Mouse (Mus musculus) ES-E14 (cell line): ENCODE results near the gene P3h2. TPM values are rescaled to one million over a fixed set of nuclear protein-coding genes. Genes with fewer than 3 reads are reported as not detected.

ENCODE experiments used
- DNase-seq: peaks from one replicate; pipeline ENCODE4 v3.0.0-alpha.2; 2013; ENCODE audit warnings: low read depth, low spot score
- H3K27ac ChIP-seq: 2 replicates; pipeline ENCODE4 v1.5.1; 2012; ENCODE audit warnings: low read depth, mild to moderate bottlenecking, low read length, moderate library complexity, mixed read lengths; ENCODE audit not compliant: poor library complexity, insufficient read depth, severe bottlenecking
- H3K36me3 ChIP-seq: 2 replicates; pipeline ENCODE4 v1.6.1; 2012; ENCODE audit warnings: mild to moderate bottlenecking, low read length, moderate library complexity, mixed read lengths; ENCODE audit not compliant: control insufficient read depth, poor library complexity, insufficient read depth, severe bottlenecking
- H3K4me1 ChIP-seq, 2 experiments: fragments of 150-350 bp in 1 of 2; sonication (generic) in 1 of 2; 2 replicates each; pipeline ENCODE4 v1.6.1; 2012; ENCODE audit warnings: low read length in 2 of 2, mild to moderate bottlenecking in 1 of 2, mixed read lengths in 1 of 2; ENCODE audit not compliant: control insufficient read depth in 2 of 2, insufficient read depth in 2 of 2, poor library complexity in 1 of 2
- H3K4me3 ChIP-seq, 2 experiments: fragments of 150-350 bp in 1 of 2; sonication (generic) in 1 of 2; 2 replicates each; pipeline ENCODE4 v1.5.1; 2012; ENCODE audit warnings: low read length in 2 of 2, low read depth in 1 of 2, mild to moderate bottlenecking in 1 of 2, mixed read lengths in 1 of 2; ENCODE audit not compliant: insufficient read depth in 1 of 2, poor library complexity in 1 of 2, severe bottlenecking in 1 of 2
- H3K9ac ChIP-seq: 2 replicates; pipeline ENCODE4 v1.6.1; 2012; ENCODE audit warnings: low read depth, mild to moderate bottlenecking, low read length, mixed read lengths; ENCODE audit not compliant: poor library complexity, insufficient read depth, severe bottlenecking
- H3K9me3 ChIP-seq: fragments of 150-350 bp; sonication (generic); 2 replicates; pipeline ENCODE4 v1.6.1; 2012; ENCODE audit warnings: low read depth, mild to moderate bottlenecking, low read length; ENCODE audit not compliant: control insufficient read depth, insufficient read depth
- CHD2 ChIP-seq: IDR thresholded peaks from 2 replicates; pipeline ENCODE4 v1.6.1; 2014; ENCODE audit warnings: mild to moderate bottlenecking, low read depth, low read length, inconsistent platforms
- HCFC1 ChIP-seq: IDR thresholded peaks from 2 replicates; pipeline ENCODE4 v1.6.1; 2012; ENCODE audit warnings: low read length, inconsistent platforms, borderline replicate concordance; ENCODE audit not compliant: insufficient read depth
- MAFK ChIP-seq: IDR thresholded peaks from 2 replicates; pipeline ENCODE4 v1.6.1; 2014; ENCODE audit warnings: mild to moderate bottlenecking, low read depth, low read length, inconsistent platforms; ENCODE audit not compliant: insufficient read depth
- ZC3H11A ChIP-seq: IDR thresholded peaks from 2 replicates; pipeline ENCODE4 v1.6.1; 2012; ENCODE audit warnings: low read depth, mild to moderate bottlenecking, inconsistent platforms, low read length, borderline replicate concordance
- ZNF384 ChIP-seq: IDR thresholded peaks from 2 replicates; pipeline ENCODE4 v1.6.1; 2012; ENCODE audit warnings: low read depth, low read length, inconsistent platforms
- in situ Hi-C, 2 experiments: fragments of 600-800 bp; cut with MboI; formaldehyde crosslinking; loops; one replicate each; pipeline ENCODE4 v1.15.1; 2025; ENCODE audit warnings: low sequenced_read_pairs in 2 of 2, inconsistent platforms in 1 of 2; ENCODE audit not compliant: unreplicated experiment in 2 of 2
- total RNA-seq: library from RNA; depleted of rRNA; stranded (reverse); fragments of 300-350 nt; gene quantifications from 2 replicates; pipeline ENCODE4 v1.2.3, GENCODE M21; 2012

P3h2 gene
- total RNA-seq, 1 experiment = 2.4 TPM

DNA sequence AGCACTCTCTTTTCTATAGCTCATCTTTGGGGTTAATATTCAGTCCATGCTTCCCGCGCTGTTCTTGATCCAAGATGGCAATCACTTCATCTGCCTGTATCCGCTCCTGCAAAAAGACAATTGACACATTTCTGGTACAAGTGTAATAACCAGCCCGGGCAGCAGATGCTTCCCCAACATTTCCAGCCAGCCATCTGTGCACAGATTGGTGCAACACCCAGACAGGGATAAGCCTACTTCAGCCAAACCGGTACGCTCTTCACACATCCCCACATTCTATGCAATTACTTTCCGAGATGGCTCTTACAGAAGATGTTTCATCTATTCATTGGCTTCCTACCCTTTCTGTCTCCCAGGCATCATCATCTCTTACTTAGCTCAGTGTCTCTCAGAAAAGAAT, 145.2 kb downstream of the P3h2 start:
- H3K9ac ChIP-seq = no peak overlapping the region
- TF ChIP-seq HCFC1 = no peak
- TF ChIP-seq MAFK = no peak
- no peak for TF ChIP-seq CHD2
- no peak for TF ChIP-seq ZC3H11A
- no peak for TF ChIP-seq ZNF384
- H3K4me1 ChIP-seq = no peaks in the 10 kb centered on the region
- no peak for DNase-seq
- H3K36me3 ChIP-seq = no peaks in the 10 kb centered on the region
- H3K27ac ChIP-seq = no peak overlapping the region
- in situ Hi-C loops = loop anchor here in 1 of 2 experiments (10.0 kb wide), 1 partner anchor 234 kb away; no protein-coding TSS in a partner anchor
- H3K9me3 ChIP-seq = no peaks in the 10 kb centered on the region
- H3K4me3 ChIP-seq = no peak overlapping the region

DNA sequence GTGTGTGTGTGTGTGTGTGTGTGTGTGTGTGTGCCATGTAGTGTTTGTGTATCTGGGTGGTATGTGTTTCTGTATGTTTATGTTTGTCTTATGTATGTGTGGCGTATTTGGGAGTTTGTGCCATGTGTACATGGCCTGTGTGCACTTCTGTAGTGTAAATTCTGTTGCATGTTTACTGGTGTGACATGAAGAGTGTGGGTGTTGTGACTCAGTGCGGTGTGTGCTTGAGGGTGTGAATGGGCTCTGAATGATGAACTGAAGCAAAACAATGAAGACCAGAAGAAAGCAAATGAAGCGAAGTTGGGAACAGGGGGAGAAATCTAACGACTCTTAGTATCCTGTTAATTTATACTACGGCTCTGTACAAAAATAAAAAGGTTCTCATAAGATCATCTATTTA, 145.7 kb downstream of the P3h2 start:
- in situ Hi-C loops = loop anchor here in 1 of 2 experiments (10.0 kb wide), 1 partner anchor 235 kb away; no protein-coding TSS in a partner anchor
- no peak overlapping the region for H3K27ac ChIP-seq

GRCm38 (mm10) chr16:25958650-25959238, 146.8 kb downstream of the P3h2 start:
- no peak overlapping the region for H3K4me3 ChIP-seq
- no peak overlapping the region for H3K9ac ChIP-seq
- no peak for TF ChIP-seq HCFC1
- no peak for TF ChIP-seq ZC3H11A
- TF ChIP-seq CHD2 = no peak
- TF ChIP-seq ZNF384 = no peak
- no peak for TF ChIP-seq MAFK
- H3K36me3 ChIP-seq = no peaks in the 10 kb centered on the region
- no peak overlapping the region for H3K27ac ChIP-seq
- no peak for DNase-seq
- in situ Hi-C loops = no loop called here
- H3K9me3 ChIP-seq = no peaks in the 10 kb centered on the region
- no peaks in the 10 kb centered on the region for H3K4me1 ChIP-seq

More for the DNA sequence above, 145.7 kb downstream of the P3h2 start:
- no peak overlapping the region for H3K9ac ChIP-seq
- H3K36me3 ChIP-seq = no peaks in the 10 kb centered on the region
- no peak for TF ChIP-seq CHD2
- no peak for TF ChIP-seq MAFK
- no peak for TF ChIP-seq HCFC1
- no peak for TF ChIP-seq ZNF384
- H3K4me3 ChIP-seq = no peak overlapping the region
- no peaks in the 10 kb centered on the region for H3K4me1 ChIP-seq
- DNase-seq = no peak
- H3K9me3 ChIP-seq = no peaks in the 10 kb centered on the region

GRCm38 (mm10) chr16:25958213-25958612, 147.4 kb downstream of the P3h2 start:
- TF ChIP-seq ZC3H11A (no peak), ZNF384 (no peak), HCFC1 (no peak), CHD2 (no peak), MAFK (no peak)
- Histone ChIP-seq H3K9me3 (no peaks in the 10 kb centered on the region), H3K27ac (no peak overlapping the region), H3K4me1 (no peaks in the 10 kb centered on the region), H3K36me3 (no peaks in the 10 kb centered on the region), H3K4me3 (no peak overlapping the region), H3K9ac (no peak overlapping the region)
- in situ Hi-C loops = no loop called here
- DNase-seq = no peak

GRCm38 (mm10) chr16:25956831-25957230, 148.8 kb downstream of the P3h2 start:
- Histone ChIP-seq H3K27ac (no peak overlapping the region), H3K4me3 (no peak overlapping the region), H3K9me3 (no peaks in the 10 kb centered on the region), H3K9ac (no peak overlapping the region), H3K36me3 (no peaks in the 10 kb centered on the region), H3K4me1 (no peaks in the 10 kb centered on the region)
- in situ Hi-C loops = no loop called here
- TF ChIP-seq ZC3H11A (no peak), HCFC1 (no peak)
- no peak for DNase-seq
